Mouse (Mus musculus) neural tube, embryonic 12.5 days (tissue): ENCODE results near the gene Tmem165. TPM values are rescaled to one million over a fixed set of nuclear protein-coding genes. Genes with fewer than 3 reads are reported as not detected.

ENCODE experiments used
- ATAC-seq: fragments of 200-750 bp; cut with Nextera tagmentation; 2 replicates; pipeline ENCODE4 v1.8.0; 2017; ENCODE audit warnings: low read depth, mild to moderate bottlenecking, moderate TSS enrichment, moderate library complexity; ENCODE audit not compliant: low FRiP score
- H3K27ac ChIP-seq: fragments of 300-500 bp; sonication (generic); 2 replicates; pipeline ENCODE4 v1.5.1; 2016
- H3K27me3 ChIP-seq: fragments of 300-500 bp; sonication (generic); replicated peaks from 2 replicates; pipeline ENCODE4 v1.6.1; 2016; ENCODE audit warnings: mild to moderate bottlenecking
- H3K36me3 ChIP-seq: fragments of 300-500 bp; sonication (generic); 2 replicates; pipeline ENCODE4 v1.6.1; 2016; ENCODE audit warnings: mild to moderate bottlenecking
- H3K4me1 ChIP-seq: fragments of 300-500 bp; sonication (generic); 2 replicates; pipeline ENCODE4 v1.6.1; 2016
- H3K4me2 ChIP-seq: fragments of 300-500 bp; sonication (generic); replicated peaks from 2 replicates; pipeline ENCODE4 v1.6.1; 2016; ENCODE audit warnings: mild to moderate bottlenecking
- H3K4me3 ChIP-seq: fragments of 300-500 bp; sonication (generic); 2 replicates; pipeline ENCODE4 v1.5.1; 2016
- H3K9ac ChIP-seq: fragments of 300-500 bp; sonication (generic); 2 replicates; pipeline ENCODE4 v1.6.1; 2016; ENCODE audit warnings: mild to moderate bottlenecking
- H3K9me3 ChIP-seq: fragments of 300-500 bp; sonication (generic); 2 replicates; pipeline ENCODE4 v1.6.1; 2016; ENCODE audit warnings: mild to moderate bottlenecking
- WGBS: fragments of 180-500 bp; shearing (Covaris S2); methylation state at CpG from one replicate; pipeline ENCODE4 v1.1.7; 2016; 5-methylcytosine and 5-hydroxymethylcytosine counted together
- polyA plus RNA-seq: library from polyadenylated mRNA; unstranded; fragments of >200 nt; fragmentation: Nextera tagmentation; extraction: Ambion mirVana; gene quantifications from 2 replicates; pipeline ENCODE4 v1.2.1, GENCODE M21; 2016

The Tmem165 gene
- polyA plus RNA-seq, 1 experiment from 2014 or later = 104 TPM

DNA sequence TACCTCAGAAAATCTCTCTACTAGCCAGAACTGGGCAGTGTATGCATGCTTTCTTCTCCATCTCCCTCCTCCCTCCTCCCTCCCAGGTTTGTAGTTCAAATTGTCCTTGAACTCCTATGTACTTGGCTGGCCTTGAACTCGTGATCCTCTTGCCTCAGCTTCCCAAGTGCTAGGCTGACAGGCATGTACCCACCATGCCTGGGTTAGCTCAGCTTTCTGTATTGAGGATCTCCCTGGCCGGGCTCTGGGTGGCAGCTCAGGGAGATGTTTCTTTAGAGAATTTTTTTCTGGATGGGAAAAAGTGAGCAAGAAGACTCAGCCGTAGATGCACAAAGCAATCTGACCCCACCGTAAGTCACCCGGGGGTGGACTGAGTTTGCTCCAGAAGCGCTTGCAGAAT is 30.7 kb upstream of the Tmem165 start:
- H3K36me3 ChIP-seq = peaks cover 33% of the 10 kb centered on the region
- WGBS = 91% methylated on average over 6 of the region's 6 CpGs

DNA sequence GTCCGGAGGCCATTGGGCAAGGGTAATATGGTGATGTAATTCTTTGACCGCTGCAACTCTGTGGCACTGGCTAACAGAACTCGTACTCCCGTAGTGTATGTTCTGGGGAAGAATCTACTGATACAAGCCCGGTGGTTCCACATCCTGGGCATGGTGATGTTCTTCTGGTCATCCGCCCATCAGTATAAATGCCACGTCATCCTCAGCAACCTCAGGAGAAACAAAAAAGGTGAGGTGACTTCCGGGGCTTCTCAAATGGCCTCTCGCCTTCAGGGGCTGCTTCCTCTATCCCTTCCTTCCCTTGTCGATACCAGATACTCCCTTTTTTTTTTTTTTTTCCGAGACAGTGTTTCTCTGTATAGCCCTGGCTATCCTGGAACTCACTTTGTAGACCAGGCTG is 30.2 kb upstream of the Tmem165 start:
- Histone ChIP-seq H3K4me1 (no peaks in the 10 kb centered on the region), H3K9me3 (0 out of 2 replicates have a peak, but pooled peaks cover 3% of the 10 kb centered on the region), H3K9ac (no peak overlapping the region), H3K4me2 (no peak overlapping the region), H3K27me3 (no peaks in the 10 kb centered on the region), H3K27ac (no peak overlapping the region), H3K4me3 (no peak overlapping the region), H3K36me3 (peaks cover 33% of the 10 kb centered on the region)
- ATAC-seq = no peak
- WGBS = 94% methylated on average over 11 of the region's 11 CpGs

More for the DNA sequence above, 30.7 kb upstream of the Tmem165 start:
- no peaks in the 10 kb centered on the region for H3K4me1 ChIP-seq
- no peak overlapping the region for H3K4me2 ChIP-seq
- H3K9ac ChIP-seq = no peak overlapping the region
- H3K4me3 ChIP-seq = no peak overlapping the region
- H3K27ac ChIP-seq = no peak overlapping the region
- H3K27me3 ChIP-seq = no peaks in the 10 kb centered on the region
- no peak for ATAC-seq
- H3K9me3 ChIP-seq = 0 out of 2 replicates have a peak, but pooled peaks cover 3% of the 10 kb centered on the region

DNA sequence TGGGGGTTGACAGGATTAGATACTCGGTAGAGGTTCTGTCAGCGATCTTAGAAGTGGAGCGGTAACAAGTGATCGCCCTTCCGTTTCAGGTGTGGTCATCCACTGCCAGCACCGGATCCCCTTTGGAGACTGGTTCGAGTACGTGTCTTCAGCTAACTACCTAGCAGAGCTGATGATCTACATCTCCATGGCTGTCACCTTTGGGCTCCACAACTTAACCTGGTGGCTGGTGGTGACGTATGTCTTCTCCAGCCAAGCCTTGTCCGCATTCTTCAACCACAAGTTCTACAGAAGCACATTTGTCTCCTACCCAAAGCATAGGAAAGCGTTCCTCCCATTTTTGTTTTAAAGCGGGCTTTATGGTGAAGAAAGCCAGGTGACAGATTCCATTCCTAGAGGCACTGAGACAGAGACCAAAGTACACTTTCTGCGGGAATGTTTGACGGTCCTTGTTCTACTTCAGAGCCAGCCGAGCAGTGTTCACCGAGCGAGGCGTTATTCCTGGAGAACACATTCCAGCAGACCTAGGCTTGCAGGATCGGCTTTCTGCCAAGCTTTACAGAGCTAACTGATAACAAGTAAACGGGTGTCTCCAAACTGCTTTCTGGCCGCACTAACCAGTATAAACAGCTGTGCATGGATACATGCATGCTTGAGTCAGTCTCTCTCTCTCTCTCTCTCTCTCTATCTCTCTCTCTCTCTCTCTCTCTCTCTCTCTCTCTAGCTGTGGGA is 29.1 kb upstream of the Tmem165 start:
- 95% methylated on average over 21 of the region's 21 CpGs for WGBS
- Histone ChIP-seq H3K4me3 (no peak overlapping the region), H3K36me3 (peaks cover 29% of the 10 kb centered on the region), H3K27me3 (no peaks in the 10 kb centered on the region), H3K4me1 (no peaks in the 10 kb centered on the region), H3K4me2 (no peak overlapping the region), H3K9ac (no peak overlapping the region), H3K9me3 (0 out of 2 replicates have a peak, but pooled peaks cover 3% of the 10 kb centered on the region), H3K27ac (no peak overlapping the region)
- no peak for ATAC-seq

DNA sequence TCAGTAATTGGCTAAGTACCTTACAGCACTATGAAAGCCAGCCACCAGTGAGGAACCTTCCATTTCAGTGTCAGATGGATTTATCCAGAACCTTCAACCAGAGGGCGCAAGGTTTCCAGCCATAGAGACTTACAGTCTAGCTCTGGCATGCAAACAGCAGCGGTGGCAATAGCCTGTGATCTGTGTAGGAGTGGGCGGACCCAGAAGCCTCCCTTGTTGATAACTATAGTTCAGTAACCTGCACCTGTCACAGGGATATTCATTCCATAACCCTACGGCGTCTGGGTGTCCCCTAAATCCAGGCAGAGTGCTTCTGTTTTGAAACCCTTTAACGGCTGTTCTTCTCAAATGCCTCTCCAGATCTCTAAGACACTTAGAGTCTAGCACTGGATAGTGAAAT is 24.1 kb upstream of the Tmem165 start:
- H3K4me3 ChIP-seq = no peak overlapping the region
- H3K4me1 ChIP-seq = no peaks in the 10 kb centered on the region
- ATAC-seq = no peak
- no peak overlapping the region for H3K27ac ChIP-seq
- no peaks in the 10 kb centered on the region for H3K27me3 ChIP-seq
- no peaks in the 10 kb centered on the region for H3K9me3 ChIP-seq
- no peak overlapping the region for H3K4me2 ChIP-seq
- H3K9ac ChIP-seq = no peak overlapping the region
- peaks cover 10% of the 10 kb centered on the region; the same call in 1 of the 2 replicates for H3K36me3 ChIP-seq
- WGBS = 89% methylated on average over 6 of the region's 6 CpGs

DNA sequence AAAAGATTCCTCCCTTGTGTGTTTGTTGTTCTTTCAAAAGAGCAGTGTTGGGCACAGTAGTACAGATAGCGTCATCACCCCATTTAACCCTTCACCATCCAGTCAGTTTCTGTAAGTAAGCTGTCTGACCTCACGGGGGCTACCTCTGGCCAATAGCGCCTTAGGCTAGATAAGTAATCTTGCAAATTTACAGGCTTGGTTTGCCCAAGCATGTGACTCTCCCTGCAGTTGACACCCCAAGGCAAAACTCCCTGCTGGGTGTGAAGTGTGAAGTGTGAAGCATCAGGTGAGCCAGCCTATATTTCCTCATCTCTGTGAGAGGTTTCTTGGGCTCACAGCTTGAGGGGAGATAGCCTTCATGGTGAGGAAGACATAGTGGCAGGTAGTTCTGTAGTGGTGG is 23.6 kb upstream of the Tmem165 start:
- Histone ChIP-seq H3K4me1 (no peaks in the 10 kb centered on the region), H3K27ac (no peak overlapping the region), H3K27me3 (no peaks in the 10 kb centered on the region), H3K4me2 (no peak overlapping the region), H3K36me3 (peaks cover 10% of the 10 kb centered on the region; the same call in 1 of the 2 replicates), H3K9ac (no peak overlapping the region), H3K9me3 (no peaks in the 10 kb centered on the region), H3K4me3 (no peak overlapping the region)
- ATAC-seq = no peak
- WGBS = 71% methylated on average over 3 of the region's 3 CpGs

DNA sequence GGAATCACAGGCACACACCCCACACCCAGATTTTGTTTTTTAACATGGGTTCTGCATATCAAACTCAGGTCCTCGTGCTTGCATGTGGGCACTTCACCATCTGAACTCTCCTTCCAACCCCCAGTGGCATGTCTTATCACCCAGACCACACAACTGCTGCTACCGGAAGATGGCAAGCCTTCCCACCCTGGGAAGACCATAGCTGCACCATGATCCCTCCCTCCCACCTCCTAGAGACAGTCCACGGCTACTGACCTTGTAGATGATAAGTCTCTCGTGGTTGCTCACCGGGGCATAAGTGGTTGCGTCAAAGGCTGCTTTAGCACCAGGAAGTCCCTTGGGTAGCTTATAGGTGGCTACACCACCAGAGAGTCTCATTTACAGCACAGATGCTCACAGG is 22.2 kb upstream of the Tmem165 start:
- ATAC-seq = no peak
- Histone ChIP-seq H3K9me3 (no peaks in the 10 kb centered on the region), H3K4me2 (no peak overlapping the region), H3K4me1 (no peaks in the 10 kb centered on the region), H3K27ac (no peak overlapping the region), H3K9ac (no peak overlapping the region), H3K4me3 (no peak overlapping the region), H3K27me3 (no peaks in the 10 kb centered on the region), H3K36me3 (no peaks in the 10 kb centered on the region)
- WGBS = 92% methylated on average over 6 of the region's 6 CpGs

DNA sequence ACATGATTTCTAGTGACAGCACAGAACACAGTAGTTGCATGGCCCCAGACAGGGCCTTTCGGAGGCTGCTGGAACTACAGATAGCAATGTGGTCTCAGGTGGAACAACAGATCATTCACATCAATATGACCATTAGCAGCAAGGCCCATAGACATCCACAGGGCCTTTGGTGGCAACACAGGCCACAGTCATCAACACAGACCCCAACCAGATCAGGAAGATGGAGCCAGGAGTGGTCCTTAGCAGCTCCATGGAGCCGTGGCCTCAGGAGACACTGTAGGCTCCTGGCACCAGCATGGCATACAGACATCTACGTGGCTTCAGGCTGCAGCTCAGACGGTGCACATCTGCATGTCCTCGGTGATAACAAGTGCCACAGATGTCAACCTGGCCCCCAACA is 20.8 kb upstream of the Tmem165 start:
- Histone ChIP-seq H3K9me3 (no peaks in the 10 kb centered on the region), H3K4me2 (no peak overlapping the region), H3K27me3 (no peaks in the 10 kb centered on the region), H3K27ac (no peak overlapping the region), H3K9ac (no peak overlapping the region), H3K36me3 (no peaks in the 10 kb centered on the region), H3K4me3 (no peak overlapping the region), H3K4me1 (no peaks in the 10 kb centered on the region)
- WGBS = 91% methylated on average over 5 of the region's 5 CpGs
- ATAC-seq = no peak

DNA sequence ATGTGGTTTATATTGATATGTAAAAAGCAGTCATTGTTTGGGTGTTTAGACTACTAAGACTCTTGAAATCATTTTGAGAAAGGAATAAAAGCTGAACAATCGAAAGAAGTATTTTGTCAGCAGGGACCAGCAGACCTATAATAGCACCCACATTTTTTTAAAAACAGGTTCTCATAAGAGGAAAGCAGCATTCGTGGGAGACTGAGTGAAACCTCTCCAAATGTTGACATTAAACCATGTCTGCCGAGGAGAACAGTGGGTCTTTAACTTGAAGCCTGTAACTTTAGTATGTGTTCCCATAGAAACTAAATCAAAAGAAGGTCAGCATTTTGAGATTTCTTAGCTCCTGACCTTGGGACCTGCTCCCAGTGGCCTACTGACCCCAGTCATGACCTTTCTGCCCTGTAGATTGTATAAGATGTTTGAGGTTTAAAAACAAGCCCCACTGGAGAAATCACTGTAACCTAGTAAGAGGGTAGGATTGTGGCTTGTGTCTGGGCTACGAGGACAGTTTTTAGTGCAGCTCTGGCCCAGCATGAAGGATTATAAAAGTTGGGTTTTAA is 19.8 kb upstream of the Tmem165 start:
- no peak overlapping the region for H3K4me3 ChIP-seq
- no peaks in the 10 kb centered on the region for H3K27me3 ChIP-seq
- no peaks in the 10 kb centered on the region for H3K4me1 ChIP-seq
- no peak for ATAC-seq
- 42% methylated on average over 4 of the region's 4 CpGs for WGBS
- no peak overlapping the region for H3K9ac ChIP-seq
- H3K36me3 ChIP-seq = no peaks in the 10 kb centered on the region
- H3K9me3 ChIP-seq = no peaks in the 10 kb centered on the region
- no peak overlapping the region for H3K27ac ChIP-seq
- H3K4me2 ChIP-seq = no peak overlapping the region

DNA sequence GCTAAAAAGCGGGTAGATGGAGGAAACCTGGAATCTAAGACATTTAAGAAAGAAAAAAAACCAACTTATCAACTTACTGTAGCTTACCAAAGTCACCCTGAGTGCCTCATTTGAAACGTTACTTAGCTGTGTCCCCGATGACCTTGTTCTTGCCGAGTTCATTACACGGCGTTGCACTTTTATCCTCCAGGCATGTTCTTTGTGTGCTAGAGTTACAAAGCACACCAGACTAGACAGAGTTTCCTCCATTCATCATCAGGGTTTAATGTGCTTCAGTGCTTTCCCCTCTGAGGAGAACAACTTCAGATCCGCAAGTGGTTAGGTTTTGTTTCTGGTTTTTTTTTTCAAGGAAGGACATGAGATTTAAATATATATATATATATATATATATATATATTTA is 18.9 kb upstream of the Tmem165 start:
- no peak for ATAC-seq
- H3K27me3 ChIP-seq = no peaks in the 10 kb centered on the region
- H3K4me2 ChIP-seq = no peak overlapping the region
- no peak overlapping the region for H3K9ac ChIP-seq
- no peak overlapping the region for H3K27ac ChIP-seq
- H3K9me3 ChIP-seq = no peaks in the 10 kb centered on the region
- H3K36me3 ChIP-seq = no peaks in the 10 kb centered on the region
- no peaks in the 10 kb centered on the region for H3K4me1 ChIP-seq
- H3K4me3 ChIP-seq = no peak overlapping the region
- WGBS = 69% methylated on average over 7 of the region's 7 CpGs

DNA sequence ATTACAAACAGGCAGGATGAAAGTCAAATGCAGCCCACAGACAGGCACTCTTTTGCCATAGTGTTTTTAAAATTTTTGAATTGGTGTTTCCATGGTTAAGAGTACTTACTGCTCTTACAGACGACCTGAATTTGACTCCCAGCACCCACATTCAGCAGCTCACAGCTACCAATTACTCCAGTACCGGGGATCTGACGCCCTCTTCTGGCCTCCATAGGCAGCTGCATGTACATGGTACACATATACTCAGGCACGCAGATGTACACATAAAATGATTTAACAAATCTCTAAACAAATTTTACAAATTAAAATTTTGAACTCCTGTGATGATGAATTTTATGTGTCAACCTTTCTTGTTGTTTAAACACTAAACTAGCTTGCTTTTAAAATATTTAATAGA is 13.2 kb upstream of the Tmem165 start:
- H3K4me3 ChIP-seq = no peak overlapping the region
- no peak overlapping the region for H3K9ac ChIP-seq
- WGBS = 77% methylated on average over 4 of the region's 4 CpGs
- no peaks in the 10 kb centered on the region for H3K4me1 ChIP-seq
- no peak for ATAC-seq
- H3K4me2 ChIP-seq = no peak overlapping the region
- H3K27me3 ChIP-seq = no peaks in the 10 kb centered on the region
- H3K27ac ChIP-seq = no peak overlapping the region
- H3K36me3 ChIP-seq = no peaks in the 10 kb centered on the region
- no peaks in the 10 kb centered on the region for H3K9me3 ChIP-seq

DNA sequence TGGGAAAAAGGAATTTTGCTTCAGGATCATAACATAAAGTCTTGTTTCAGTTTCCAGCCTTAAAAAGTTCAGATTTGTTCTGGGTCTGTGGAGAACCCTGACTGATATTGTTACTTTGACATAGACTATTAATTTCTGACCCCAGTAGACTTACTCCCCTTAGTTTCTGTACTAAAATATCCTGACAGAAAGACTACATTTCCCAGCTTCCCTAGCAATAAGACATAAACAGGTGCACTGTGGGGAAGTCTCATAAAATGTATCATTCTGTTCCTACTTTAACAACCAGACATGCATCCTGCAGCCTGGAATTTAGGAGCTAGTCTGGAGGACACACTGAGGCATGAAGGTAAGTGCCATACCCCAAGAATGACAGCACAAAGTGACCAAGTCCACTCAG is 12.6 kb upstream of the Tmem165 start:
- Histone ChIP-seq H3K9me3 (no peaks in the 10 kb centered on the region), H3K36me3 (no peaks in the 10 kb centered on the region), H3K27me3 (no peaks in the 10 kb centered on the region), H3K27ac (no peak overlapping the region), H3K4me2 (no peak overlapping the region), H3K4me1 (no peaks in the 10 kb centered on the region), H3K9ac (no peak overlapping the region), H3K4me3 (no peak overlapping the region)
- no peak for ATAC-seq

DNA sequence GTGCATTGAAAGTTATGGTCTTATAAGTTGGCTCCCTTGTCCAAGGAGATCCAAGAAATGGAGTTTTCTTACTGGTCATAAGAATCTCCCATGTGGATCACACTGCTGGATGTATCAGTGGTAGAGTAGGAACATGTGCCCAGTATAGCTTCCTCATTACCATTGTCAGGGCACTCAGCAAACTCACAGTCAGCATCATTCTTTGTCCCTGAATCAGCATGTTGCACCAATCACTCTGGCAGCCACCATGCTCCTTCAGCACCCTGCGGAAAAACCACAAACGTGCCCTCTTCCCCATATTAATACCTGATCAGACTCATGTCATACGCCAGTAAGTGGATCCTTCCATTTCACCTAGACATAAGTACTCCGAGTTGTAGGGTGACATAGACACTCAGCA is 8.6 kb upstream of the Tmem165 start:
- no peaks in the 10 kb centered on the region for H3K9me3 ChIP-seq
- no peak overlapping the region for H3K9ac ChIP-seq
- H3K27me3 ChIP-seq = no peaks in the 10 kb centered on the region
- H3K4me3 ChIP-seq = no peak overlapping the region
- no peaks in the 10 kb centered on the region for H3K36me3 ChIP-seq
- no peak overlapping the region for H3K4me2 ChIP-seq
- no peak for ATAC-seq
- no peaks in the 10 kb centered on the region for H3K4me1 ChIP-seq
- H3K27ac ChIP-seq = no peak overlapping the region
- WGBS = 92% methylated on average over 4 of the region's 4 CpGs

DNA sequence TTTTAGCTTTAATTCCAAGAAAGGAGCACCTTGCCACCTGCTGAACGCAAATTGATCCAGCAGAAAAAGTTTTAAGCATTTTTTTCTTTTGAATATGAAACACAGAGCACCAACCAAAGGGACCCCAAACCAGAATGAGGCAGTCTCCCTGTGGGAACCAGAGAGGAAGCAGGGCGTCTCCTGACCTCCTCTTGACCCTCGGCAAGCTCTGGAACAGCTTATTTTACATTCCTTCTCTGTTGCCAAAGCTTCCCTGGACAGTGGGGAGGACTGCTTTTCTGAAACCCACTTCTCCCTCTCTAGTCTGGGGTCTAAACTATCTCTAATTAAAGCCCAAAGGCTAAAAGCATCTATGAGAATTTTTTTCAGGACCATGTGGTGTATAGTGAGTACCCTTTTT is 7.3 kb upstream of the Tmem165 start:
- Histone ChIP-seq H3K9ac (no peak overlapping the region), H3K4me1 (no peaks in the 10 kb centered on the region), H3K4me3 (no peak overlapping the region), H3K27me3 (no peaks in the 10 kb centered on the region), H3K27ac (no peak overlapping the region), H3K4me2 (no peak overlapping the region), H3K36me3 (no peaks in the 10 kb centered on the region), H3K9me3 (no peaks in the 10 kb centered on the region)
- no peak for ATAC-seq
- 43% methylated on average over 3 of the region's 3 CpGs for WGBS
